Mouse (Mus musculus) layer of hippocampus, adult 18-20 months (tissue): ENCODE measurements around the gene Mrpl24. TPM values are rescaled to one million over a fixed set of nuclear protein-coding genes. Genes with fewer than 3 reads are reported as not detected.

ENCODE experiments used
- DNase-seq, 2 experiments: peaks; one replicate each; pipeline ENCODE4 v3.0.0; 2022; ENCODE audit warnings: low spot score in 2 of 2
- total RNA-seq, 2 experiments: library from RNA; stranded (reverse); gene quantifications; 2 replicates each; pipeline ENCODE4 v1.2.3; 2021

Mrpl24 gene
- total RNA-seq, 2 experiments from 2014 or later = 52.3 to 55.2 TPM

DNA sequence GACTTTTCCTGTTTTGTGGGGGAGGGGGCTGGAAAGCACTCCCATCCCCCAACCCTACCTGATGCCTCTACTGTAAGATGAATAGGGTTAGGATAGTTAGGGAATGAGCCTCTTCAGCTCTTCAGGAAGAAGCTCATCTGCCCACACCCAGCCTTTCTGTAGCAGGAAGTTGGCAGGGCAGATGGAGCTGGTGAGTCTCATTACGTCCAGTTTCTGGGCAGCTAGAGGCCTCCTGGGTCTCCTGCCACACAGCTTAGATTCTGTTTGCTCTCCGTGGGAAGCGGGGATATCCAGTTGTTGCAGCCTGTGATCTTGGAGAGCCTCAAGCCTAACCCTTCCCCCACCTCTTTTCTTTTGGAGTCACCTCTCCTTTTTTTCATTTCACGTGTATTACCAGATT, 9.4 kb upstream of the Mrpl24 start:
- no peak for DNase-seq

DNA sequence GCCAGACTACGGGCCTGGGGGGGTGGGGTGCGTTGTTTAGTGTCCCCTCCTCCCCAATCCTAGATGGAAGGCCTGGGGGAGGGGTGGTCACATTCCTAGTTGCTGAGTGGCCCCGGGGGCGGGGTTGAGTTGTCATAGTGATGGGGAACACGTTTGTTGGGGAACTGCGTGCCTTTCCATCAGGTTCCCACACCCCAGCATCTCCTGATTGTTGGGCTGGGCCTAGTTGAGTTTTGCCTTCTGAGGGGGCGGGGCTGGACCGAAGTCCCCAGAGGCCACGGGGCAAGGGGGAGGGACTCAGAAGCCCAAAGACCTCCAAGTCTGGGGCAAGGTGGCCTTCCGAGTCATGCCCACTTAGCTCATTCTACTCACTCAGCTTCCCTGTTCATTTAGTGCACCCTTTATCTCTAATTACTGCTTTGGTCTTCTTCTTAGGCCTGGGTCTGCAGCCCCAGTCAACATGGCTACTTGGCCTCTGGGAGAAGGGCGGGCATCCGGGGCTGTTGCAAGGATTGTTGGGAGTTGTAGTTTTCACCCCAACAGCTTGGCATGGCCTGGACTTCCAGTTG, 8.6 kb upstream of the Mrpl24 start:
- DNase-seq = peak; percentile 43

DNA sequence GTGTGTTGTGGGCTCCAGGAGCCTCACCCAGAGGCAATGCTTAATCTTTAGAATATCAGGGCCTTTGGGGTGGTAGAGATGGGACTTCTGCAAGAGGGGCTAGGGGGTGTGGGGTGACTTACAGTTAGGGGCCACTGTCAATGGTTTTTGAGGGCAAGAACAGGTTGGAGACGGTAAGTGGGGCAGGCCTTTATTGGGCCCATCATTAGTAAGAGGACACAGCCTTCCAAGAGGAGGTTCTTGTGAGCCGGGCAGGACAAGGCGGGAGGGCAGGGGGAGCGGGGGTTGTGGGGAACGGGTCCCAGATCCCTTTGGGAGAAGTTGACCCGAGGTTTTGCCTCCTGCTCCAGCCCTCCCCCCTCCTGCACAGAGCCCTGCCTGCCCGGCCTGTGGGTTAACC, 5.8 kb upstream of the Mrpl24 start:
- no peak for DNase-seq

DNA sequence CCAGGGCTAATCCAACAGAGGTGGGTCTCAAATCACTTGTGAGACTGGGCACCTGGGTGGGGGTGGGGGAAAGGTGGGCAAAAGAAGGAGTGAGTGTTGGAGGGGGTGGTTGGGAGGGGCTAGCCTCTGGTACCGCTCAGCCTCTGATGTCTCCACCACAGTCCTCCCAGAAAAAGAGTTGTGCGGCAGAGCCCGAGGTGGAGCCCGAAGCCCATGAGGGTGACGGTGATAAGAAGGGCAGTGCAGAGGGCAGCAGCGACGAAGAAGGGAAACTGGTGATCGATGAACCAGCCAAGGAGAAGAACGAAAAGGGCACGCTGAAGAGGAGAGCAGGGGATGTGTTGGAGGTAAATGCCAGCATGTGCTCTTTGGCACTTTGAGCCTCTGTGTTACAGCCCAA, 5.4 kb upstream of the Mrpl24 start:
- no peak for DNase-seq

DNA sequence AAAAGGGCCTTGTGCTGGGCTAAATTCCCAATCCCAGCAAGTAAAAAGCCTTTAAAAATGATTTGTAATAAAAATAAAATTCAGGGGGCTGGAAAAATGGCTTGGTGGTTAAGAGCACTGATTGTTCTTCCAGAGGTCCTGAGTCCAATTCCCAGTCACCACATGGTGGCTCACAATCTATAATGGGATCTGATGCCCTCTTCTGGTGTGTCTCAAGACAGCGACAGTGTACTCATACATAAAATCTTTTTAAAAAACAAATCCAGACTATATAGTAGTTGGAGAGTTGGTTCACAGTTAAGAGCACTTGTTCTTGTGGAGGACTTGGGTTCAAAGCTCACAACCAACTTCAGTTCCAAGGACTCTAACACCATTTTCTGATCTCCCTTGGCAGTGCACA, 2.3 kb upstream of the Mrpl24 start:
- no peak for DNase-seq

DNA sequence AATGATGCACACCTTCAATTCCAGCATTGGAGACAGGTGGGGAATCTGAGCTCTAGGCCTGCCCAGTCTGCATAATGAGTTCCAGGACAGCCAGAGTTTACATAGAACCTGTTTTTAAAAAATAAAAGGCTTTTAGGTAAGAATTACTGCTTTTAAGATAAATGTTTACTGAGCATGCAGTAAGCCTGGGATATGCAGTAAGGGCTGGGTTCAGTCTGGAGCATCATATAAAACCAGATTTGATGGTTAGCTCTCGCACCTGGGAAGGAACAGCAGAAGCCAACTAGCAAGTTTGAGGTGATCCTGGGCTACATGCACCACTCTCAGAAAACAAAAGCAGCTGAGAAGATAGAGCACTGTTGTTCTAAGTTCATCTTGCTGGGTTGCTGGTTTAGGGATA, 755 bp upstream of the Mrpl24 start:
- DNase-seq = no peak

DNA sequence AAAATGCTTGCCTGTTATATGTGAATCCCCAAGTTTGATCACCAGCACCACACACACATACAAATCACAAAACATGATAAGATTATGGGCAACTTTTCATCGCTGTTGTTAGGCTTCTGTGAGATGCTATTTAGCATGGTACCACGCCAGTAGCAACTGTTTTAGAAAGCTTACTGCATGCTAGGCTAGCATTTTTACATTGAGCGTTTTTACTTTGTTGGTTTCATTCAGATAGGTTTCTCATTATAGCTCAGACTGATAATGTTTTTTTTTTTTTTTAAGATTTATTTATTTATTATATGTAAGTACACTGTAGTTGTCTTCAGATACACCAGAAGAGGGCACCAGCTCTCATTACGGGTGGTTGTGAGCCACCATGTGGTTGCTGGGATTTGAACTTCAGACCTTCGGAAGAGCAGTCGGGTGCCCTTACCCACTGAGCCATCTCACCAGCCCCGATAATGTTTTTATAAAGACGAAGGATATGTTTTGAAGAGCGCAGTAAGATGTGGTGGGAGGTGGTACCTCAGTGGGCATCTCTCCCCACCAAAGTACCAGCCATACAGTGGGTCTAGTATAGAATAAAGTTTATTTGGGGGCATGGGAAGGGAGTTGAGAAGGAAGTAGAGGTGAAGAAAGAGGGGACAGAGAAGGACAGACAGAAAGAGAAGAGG, 1.1 kb downstream of the Mrpl24 start:
- DNase-seq = no peak

DNA sequence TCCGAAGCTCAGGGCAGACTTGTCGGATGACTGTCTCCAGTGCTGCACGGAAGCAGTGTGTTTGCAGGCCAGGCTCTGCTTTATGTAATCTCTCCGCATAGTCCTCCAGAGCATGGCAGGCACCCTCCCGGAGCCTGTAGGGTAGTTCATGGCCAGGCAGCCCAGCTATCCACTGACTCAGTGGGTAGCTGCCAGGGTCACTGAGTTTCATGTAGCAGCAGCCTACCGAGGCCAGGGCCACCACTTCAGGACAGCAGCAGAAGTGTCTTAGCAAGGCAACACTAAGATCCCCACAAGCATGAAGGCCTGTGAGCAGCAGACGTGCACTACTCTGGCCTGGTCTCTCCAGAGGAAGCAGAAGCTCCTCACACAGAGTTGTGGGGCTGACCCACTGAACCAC, 5.7 kb downstream of the Mrpl24 start:
- DNase-seq = no peak

DNA sequence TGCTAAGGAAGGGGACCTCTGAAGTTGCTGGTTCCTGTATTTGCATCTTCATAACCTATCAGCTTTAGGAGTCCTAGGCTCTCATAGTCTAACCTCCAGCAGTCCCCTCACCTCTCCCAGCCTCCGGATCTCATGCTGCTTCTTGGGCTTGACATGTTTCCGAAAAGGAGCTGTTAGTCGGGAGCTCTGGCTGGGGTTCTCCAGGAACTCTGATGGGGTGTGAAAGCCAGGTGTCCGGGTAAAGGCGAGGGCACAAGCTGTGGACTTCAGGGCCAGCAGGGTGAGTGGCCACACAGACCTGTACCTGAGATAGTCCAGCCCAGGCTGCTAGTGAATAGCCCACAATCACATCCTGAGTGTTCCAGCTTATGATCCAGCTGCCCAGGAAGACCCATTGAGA, 8.1 kb downstream of the Mrpl24 start:
- DNase-seq = no peak

DNA sequence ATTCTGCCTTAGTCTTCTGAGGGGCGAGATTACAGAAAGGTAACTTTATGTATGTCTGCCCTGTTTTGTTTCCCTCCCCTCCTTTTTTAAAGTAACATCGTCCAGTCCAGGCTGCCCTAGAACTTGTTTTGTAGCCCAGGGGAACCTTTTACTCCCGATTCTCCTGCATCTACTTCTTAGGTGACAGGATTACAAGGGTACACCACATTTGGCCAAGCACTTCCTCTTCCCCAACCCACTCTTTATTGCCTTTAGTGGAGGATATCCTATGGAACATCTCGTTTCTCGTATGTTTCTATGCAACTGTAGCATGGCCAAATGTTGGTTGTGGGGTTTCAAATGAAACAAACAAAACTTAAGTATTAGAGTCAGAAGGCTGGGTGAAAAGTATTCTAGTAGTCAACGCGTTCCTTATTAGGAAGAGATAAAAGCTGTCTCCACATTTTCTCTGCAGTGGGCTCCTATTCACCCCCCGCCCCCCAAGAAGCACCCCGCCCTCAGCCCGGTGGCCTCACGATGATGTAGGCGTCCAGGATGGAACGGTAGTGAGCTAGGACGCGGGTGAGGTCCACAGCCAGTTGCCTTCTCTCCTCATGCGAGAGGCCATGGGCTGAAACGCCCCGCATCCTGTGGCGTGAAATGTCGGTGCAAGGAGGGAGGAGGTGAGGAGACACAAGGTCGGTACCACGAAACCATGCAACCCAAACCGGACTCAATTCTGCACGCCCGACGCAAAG, 10.2 kb downstream of the Mrpl24 start:
- no peak for DNase-seq

DNA sequence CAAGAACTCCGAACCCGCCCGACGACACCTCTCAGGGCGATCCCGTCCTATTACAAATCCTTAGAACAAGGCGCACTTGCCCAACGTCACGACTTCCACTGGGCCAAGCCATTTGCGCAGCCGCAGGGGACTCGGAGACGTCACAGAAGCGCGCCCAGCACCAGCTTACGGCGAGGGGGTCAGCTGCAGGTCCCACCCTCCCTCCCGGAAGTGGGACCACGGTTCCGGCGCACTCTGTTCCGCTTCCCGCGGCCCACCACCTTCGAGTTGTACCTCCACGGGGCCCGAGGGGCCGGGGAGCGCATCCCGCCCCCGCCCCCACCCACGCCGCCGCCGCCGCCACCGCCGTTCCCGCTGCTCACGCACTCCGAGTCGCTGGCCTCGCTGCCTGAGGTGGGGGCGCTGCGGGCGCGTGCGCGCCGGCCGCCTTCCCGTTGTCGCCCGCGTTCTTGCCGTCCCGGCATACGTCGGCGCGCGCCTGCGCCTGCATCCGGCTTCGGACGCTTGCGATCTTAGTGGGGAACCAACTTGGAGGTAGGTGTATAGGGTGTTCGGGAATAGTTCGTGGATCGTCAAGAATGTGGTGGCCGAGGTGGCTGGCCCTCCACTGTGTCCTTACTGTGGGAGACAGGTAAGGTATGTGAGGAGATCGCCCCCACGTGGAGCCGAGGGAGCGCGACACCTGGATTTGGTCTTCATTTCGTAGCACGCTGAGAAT, 10.9 kb downstream of the Mrpl24 start, which contains the start of the genes Isg20l2 and Rrnad1:
TSS of gene Isg20l2 (plus strand) at position 237 of the 718 bp plus-strand sequence.
TSS of gene Rrnad1 (minus strand) at position 640 of the 718 bp plus-strand sequence.
- peak; percentile 98 for DNase-seq

DNA sequence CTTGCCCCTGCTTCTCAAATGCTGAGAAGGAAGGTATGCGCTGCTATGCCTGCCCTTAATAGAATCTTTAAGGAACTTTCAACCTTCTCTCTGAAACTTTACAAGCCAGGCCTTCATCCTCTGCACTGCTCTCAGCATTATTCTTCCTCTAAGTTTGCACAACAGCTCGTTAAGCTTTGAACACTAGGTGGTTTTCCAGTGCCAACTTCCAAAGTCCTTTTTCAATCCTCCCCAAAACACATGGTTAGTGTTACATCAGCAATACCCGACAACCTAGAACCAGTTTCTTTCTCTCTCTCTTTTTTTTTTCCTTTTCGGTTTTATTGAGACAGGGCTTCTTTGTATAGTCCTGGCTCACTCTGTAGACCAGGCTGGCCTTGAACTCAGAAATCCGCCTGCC, 14.7 kb downstream of the Mrpl24 start:
- DNase-seq = no peak

DNA sequence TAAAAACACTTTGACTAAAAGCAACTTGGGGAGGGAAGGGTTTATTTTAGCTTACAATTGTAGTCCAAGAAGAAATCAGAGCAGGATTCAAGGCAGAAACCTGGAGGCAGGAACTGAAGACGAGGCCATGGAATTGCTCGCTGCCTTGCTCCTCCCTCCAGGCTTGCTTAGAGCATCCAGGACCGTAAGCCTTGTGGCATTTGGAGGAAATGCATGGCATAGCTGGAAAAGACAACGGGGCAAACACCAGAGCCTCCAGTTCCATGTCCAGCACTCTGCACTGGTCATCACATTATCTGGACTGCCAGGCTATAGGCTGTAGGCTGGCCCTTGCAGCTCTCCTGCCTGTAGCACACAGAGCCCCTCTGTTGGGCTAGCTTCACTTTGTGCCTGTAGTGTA, 15.2 kb downstream of the Mrpl24 start:
- no peak for DNase-seq

DNA sequence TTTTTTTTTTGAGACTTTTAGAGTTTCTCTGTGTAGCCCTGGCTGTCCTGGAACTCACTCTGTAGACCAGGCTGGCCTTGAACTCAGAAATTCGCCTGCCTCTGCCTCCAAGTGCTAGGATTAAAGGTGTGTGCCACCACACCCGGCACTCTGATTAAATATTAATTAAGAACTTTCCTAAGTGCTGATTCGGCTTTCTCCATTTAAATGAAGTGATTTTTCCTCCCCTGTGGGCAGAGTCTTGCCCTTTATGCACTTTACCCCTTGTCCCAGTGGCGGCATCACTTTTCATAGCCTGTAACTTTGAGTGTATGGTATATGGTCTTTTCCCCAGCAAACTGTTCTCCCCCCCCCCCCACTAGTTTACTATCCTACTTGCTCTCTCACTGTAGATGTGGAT, 15.9 kb downstream of the Mrpl24 start:
- DNase-seq = no peak

DNA sequence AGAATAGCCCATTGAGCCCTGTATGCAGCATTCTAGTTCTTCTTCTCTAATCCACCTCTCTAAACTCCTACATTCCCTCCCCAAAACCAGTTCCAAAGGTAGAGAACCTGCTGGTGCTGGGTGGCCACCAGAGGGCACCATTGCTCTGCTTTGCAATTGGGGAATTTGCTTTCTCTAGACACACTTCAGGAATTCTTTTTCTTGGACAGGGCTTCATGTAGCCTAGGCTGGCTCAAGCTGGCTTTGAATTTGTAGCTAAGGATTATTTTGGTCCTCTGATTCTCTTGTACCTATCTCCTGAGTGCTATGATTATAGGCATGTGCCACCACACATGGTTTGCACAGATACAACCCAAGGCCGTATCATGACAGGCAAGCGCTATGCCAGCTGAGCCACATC, 16.5 kb downstream of the Mrpl24 start:
- peak; percentile 66 to 82 for DNase-seq

DNA sequence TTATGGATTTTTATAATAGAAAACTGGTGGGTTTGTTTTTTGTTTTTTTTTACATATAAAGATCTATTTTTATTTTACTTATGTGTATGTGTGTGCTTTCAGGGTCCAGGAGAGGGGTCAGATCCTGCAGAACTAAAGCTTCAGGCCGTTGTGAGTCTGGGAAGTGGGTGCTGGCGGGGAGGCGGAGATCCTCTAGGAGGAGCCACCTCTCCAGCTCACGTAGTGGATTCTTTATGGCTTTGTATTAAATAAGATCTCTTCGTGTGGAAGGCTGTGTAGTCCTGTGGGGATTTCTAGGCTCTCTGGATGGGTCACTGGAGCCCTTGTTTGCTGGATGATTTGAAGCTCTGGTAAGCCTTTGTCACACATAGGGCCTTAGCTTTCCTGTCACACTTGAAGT, 21.3 kb downstream of the Mrpl24 start:
- DNase-seq = no peak

DNA sequence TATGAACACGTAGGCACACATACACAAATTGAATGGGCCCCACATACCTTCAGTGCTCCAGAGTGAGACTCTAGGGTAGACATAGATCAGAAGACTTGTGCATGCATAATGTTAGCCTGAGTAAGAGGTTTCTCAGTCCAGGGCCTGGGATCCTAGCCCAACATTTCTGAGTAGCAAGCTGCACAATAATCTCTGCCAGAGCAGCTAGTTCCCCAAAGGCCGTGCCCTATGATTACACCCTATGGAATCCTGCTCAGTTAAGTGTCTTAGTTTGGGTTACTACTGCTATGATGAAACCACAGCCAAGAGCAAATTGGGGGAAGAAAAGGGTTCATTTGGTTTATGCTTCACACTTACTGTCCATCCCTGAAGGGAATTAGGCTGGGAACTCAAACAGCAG, 23.2 kb downstream of the Mrpl24 start:
- DNase-seq = no peak

DNA sequence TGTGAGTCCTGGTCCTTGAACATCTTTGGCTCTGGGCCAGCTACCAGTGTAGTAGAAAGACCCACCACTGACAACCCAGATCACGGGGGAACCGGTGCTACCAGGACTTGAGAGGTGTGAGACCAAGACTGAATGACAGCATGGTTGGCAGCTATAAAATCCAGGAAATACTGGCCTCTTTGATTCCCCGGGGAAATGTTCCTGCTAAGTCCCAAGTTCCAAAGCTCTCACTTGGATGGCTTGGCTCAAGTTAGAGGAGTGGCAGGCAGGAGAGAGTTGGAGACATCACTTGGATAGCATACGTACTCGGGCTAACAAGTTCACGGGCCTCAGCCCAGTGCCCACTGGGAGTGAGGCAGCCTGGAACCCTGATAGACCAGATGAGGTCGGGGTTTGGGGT, 24.3 kb downstream of the Mrpl24 start:
- DNase-seq = no peak

DNA sequence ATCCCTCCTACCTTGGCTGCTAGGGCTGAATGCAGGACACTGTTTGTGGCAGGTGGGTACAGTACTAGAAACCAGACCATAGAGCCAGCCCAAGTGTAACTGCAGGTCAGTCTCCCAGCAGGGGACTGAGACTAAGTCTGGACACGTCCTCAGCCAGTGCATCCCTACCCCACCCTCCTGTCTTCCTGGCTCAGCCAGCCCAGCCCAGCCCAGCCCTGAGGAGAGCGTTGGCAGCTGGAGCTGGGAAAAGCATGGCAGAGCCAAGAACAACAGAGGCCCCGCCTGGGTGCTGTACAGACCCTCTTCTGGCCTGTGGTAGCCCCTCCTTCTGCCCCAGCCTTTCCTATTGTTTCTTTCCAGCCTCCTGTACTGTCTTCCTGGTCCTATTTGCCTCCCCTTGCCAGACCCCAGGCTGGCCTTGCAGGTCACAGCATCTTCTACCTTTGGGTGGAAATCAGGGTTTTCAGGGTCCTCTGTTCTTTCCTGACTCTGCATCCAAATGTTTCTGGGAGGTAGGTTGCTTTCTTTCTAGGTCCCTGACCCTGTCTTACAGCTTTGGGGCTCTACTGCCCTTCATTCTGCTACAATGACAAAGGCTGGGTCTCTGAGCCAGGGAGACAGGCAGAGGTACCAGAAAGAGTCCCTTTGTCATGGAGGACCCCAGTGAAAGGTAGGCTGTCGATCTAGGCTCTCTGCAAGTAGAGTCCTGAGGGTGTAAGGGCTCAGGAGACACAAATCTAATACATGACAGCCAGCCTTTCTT, 25.7 kb downstream of the Mrpl24 start:
- no peak for DNase-seq

DNA sequence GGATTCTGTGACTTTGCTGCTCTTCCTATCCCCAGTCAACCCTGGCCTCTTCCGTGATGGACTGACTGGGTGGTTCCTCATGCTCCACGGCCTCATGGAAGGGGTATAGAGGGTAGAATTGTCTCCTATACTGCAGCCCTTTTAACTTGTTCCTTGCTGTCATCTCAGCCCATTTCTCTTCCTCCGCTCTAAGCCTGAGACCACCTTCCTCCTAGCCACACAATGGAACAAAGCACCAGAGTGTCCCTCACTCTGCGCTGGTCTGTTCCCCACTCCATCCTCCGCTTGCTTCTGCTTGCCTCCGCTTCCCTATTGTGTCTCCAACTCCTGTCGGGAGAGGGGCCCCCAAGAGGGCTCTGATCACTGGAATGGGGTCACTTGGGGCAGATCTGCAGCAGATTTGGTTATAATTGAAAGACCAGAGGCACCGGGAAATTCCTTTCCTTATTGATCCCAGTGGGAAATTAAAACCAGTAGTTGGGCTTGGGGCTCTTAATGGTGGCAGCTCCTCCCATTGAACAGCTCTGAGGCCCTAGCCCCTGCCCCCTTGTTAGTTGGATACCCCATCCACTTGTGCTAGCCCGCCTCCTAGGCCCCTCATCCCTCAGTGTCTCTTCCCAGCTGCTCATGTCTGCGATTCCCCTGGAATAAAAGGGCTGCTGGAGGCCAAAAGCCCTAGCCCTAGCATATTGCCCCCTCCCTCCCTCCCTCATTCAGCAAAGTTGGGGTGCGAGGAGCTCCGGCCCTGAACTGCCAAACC, 26.7 kb downstream of the Mrpl24 start:
- DNase-seq = no peak

DNA sequence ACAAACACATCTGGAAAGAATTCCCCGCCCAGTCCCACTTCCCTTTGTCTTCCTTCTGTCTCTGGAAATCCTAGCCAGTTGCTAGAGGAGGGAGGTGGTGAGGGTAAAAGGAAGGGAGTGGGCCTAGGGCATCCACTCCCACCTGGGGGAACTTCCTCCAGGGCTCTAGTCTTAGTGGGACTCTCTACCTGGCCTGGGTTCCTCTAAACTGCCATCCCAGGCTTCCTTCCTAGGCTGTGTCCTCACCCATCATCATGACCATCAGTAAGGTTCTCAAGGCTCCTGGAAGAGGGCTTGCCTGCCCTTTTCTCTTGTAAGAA, 27.2 kb downstream of the Mrpl24 start:
- no peak for DNase-seq
